Mouse (Mus musculus) myocyte (in vitro differentiated cells): Measurements from ENCODE around the gene Olfr45.

Source experiments
- CEBPB ChIP-seq: IDR thresholded peaks from 2 replicates; pipeline ENCODE4 v1.6.1; 2011; ENCODE audit warnings: mild to moderate bottlenecking, moderate library complexity; ENCODE audit not compliant: poor library complexity, insufficient read depth, severe bottlenecking
- E2F4 ChIP-seq: IDR thresholded peaks from one replicate; pipeline ENCODE4 v1.6.1; 2011; ENCODE audit warnings: mild to moderate bottlenecking, control low read depth, moderate library complexity; ENCODE audit not compliant: insufficient read depth
- MYOG ChIP-seq, 3 experiments: IDR thresholded peaks; one replicate each; pipeline ENCODE4 v1.6.1; 2011; ENCODE audit warnings: control low read depth in 2 of 3, low read depth in 2 of 3, mild to moderate bottlenecking in 2 of 3; ENCODE audit not compliant: insufficient read length in 2 of 3, control insufficient read depth in 1 of 3, insufficient read depth in 1 of 3
- POLR2A ChIP-seq: IDR thresholded peaks from one replicate; pipeline ENCODE4 v1.6.1; 2011; ENCODE audit warnings: low read depth, mild to moderate bottlenecking, control low read depth, moderate library complexity; ENCODE audit not compliant: insufficient read length
- TCF12 ChIP-seq: IDR thresholded peaks from one replicate; pipeline ENCODE4 v1.6.1; 2011; ENCODE audit warnings: mild to moderate bottlenecking, control low read depth; ENCODE audit not compliant: poor library complexity, insufficient read depth, severe bottlenecking
- USF1 ChIP-seq: IDR thresholded peaks from one replicate; pipeline ENCODE4 v1.6.1; 2011; ENCODE audit warnings: low read depth, mild to moderate bottlenecking, control low read depth, moderate library complexity

DNA sequence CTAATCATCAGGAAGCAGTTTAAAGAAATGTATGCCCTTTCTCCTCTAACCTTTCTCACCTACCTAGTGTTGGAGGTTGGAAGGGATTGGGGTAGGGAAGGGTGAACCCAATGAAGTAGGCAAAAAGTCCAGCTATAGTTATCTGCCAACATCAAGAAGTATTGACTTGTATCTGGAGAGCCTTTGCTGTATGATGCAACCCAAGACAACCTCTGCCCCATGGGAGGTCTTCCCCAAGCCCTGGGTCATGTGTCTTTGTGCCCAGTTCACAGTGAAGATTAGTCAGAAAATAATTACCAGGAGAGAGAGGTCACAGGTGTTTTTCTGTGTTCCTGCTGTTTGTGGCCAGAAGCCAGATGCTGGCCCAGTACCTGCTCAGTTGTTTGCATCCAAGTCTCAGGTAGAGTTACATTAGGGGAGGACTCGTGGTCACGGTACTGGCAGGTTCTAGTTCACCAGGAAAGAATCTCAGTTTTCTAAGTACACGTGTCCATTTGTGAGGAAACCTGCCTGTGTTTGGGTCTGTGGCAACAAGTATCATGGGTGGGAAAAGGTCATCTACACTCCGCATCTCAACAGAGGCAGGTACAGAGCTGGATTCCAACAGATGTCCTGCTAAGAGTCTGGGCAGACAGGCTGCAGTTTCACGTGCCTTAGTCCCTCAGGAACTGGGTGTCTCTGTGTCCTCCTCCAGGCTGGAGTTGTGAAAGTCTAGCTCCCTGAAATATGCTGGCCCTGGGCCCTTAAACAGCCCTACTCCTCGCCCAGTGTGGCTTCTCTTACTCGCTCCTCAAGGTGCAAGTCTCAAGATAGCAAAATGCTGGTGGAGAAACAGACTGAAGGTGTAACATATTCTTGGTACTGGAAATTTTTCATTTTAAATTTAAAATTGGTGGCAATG lies 35.7 kb downstream of the Olfr45 start:
- no peak for TF ChIP-seq POLR2A
- TF ChIP-seq CEBPB = no peak
- no peak for TF ChIP-seq USF1
- TF ChIP-seq MYOG (IDR thresholded peaks at IDR 0.05; ENCODE audit: control insufficient read depth in 1 of 3, insufficient read depth in 1 of 3, insufficient read length in 2 of 3, low read depth in 2 of 3) = no peak
- no peak for TF ChIP-seq TCF12
- TF ChIP-seq E2F4 = no peak
